Mouse (Mus musculus): ENCODE results near the gene Klc4.

The Klc4 gene

DNA sequence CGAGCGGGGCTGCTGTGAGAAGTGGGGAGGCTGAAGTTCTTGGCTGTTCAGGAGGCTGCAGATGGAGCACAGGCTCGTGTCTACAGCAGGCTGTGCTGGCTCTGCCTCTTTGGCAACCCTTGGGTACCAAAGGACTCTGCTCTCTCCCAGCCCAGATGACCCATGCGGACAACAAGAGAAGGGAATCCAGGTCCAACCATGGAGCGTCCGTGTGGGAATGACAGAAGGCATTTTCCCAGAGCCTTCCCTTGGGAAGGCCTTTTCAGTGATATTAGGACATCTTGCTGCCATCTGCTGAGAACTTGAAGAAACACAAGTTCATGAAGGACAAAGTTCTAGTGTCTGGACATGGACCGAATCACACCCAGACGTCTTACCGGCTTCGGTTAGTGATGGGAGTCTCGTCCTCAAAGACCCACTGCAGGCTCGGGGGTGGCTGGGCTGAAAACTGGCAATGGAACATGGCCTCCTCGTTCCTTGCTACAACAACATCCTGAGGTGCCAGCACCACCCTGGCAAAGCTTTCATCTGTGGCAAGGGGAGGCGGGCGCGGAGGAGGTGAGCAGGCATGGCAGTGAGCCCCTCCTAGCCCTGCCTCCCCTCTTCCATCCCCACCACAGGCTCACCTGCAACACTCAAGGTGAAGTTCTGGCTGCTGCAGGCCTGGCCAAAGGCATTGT lies 56.0 kb downstream of the Klc4 start:
- DNase-seq (ENCODE audit: extremely low spot score): no peak

DNA sequence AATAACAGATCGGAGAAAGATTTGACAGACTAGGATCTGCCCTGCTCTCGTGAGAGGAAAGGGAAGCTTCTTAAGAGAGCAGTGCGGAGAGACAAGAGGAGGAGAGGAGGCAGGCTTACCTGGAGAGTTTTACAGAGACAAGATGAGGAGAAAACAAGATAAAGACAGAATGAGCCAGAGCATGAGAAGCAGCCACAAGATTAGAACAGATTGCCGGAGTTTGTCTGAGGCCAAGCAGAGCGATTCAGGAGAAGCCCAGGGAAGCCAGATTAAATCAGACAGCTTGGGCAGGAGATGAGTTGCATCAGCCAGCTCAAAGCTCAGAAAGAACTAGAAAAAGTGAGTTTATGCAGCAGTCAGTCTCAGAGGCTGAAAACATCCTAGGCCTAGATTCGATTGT lies 56.9 kb downstream of the Klc4 start:
- DNase-seq (ENCODE audit: extremely low spot score): no peak

DNA sequence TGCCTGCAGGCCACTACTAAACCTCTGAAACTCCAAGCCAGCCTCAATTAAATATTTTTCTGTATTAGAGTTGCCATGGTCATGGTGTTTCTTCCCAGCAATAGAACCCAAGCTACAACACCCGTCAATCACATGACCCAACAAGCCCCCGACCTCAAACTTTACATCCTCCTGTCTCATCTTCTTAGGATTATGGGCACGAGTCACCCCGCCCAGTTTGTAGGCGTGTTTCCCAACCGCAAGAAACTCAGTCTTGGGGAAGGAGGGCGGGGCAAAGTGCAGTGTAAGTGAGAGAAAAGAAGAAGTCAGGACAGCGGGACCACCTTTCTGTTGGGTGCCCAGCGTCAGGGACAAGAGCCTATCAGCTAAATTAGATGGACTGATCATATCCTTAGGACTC lies 57.6 kb downstream of the Klc4 start:
- no peak for DNase-seq (ENCODE audit: extremely low spot score)

DNA sequence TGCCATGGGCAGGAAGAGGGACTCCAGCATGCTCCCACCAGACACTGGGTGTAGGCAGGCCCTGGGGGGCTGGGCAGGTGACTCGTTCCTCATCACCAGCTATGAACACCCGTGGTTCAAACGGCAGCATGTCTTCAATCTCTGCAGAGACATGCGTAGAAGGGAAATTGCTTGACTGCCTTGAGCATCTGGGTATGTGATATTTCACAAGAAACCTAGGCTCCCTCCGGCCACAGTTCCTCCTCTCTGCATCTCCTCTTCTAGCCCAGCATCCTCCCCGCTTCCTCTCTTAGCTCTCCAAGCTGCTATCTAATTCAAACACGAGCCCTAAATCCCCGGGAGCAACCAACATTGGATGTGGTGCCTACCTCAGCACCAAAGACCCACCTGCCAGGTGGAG lies 59.5 kb downstream of the Klc4 start:
- DNase-seq (ENCODE audit: extremely low spot score): no peak
